7 mouse cellular contexts compared by ENCODE assay signal in the genomic region with DNA sequence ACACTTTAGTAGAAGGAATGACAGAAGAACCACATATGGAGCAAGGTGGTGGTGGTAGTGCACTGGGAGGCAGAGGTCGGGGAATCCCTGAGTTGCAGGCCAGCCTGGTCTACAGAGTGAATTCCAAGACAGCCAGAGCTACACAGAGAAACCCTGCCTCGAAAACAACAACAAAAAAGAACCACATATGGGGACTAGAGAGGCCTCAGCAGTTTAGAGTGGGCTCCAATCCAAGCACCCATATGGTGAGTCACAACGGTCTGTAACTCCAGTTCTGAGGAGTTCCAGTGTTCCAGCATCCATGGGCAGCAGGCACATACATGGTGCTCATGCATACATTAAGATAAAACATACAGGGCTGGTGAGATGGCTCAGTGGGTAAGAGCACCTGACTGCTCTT. TPM values are rescaled to one million over a fixed set of nuclear protein-coding genes. Genes with fewer than 3 reads are reported as not detected.
A peak's percentile ranks its signal among the peaks of the same experiment; 100 is the strongest.
DNase-seq lines count a peak whose midpoint lies in the region; ATAC-seq and TF ChIP-seq lines count a peak whose summit lies in the region.

No protein-coding gene starts in this region.

- no peaks in the 10 kb centered on the region for H3K9me3 ChIP-seq in kidney, embryonic 16.5 days (ENCODE audit: low read length)
- no peaks in the 10 kb centered on the region for H3K9me3 ChIP-seq in forebrain, postnatal 0 days (ENCODE audit: low read length)
- no peaks in the 10 kb centered on the region for H3K9me3 ChIP-seq in midbrain, embryonic 14.5 days (ENCODE audit: control insufficient read depth, low read length)

- no peak for ATAC-seq in kidney, embryonic 16.5 days (ENCODE audit: low FRiP score, low TSS enrichment)
- no peak for ATAC-seq in forebrain, postnatal 0 days
- ATAC-seq in midbrain, embryonic 14.5 days (ENCODE audit: low FRiP score, low TSS enrichment), result no peak

- peak overlapping the region; percentile 91 for H3K4me2 ChIP-seq in kidney, embryonic 16.5 days (replicated peaks; ENCODE audit: low read depth, low read length)
- peak overlapping the region; percentile 85; the same call in 1 of the 2 replicates for H3K4me2 ChIP-seq in forebrain, postnatal 0 days (ENCODE audit: low read depth)
- H3K4me2 ChIP-seq in midbrain, embryonic 14.5 days (ENCODE audit: low read length), result peak overlapping the region; percentile 88

- no peaks in the 10 kb centered on the region for H3K27me3 ChIP-seq in kidney, embryonic 16.5 days (ENCODE audit: insufficient read depth, low read length)
- no peaks in the 10 kb centered on the region for H3K27me3 ChIP-seq in forebrain, postnatal 0 days (ENCODE audit: insufficient read depth, low read length)
- H3K27me3 ChIP-seq in midbrain, embryonic 14.5 days (ENCODE audit: control insufficient read depth, insufficient read depth, low read length), result no peaks in the 10 kb centered on the region

- peak overlapping the region; percentile 86; the same call in 1 of the 2 replicates for H3K27ac ChIP-seq in kidney, embryonic 16.5 days (ENCODE audit: low read length)
- peak overlapping the region; percentile 94 for H3K27ac ChIP-seq in bone marrow macrophage, adult 2 months (ENCODE audit: insufficient read depth, low read depth, low read length)
- no peak overlapping the region for H3K27ac ChIP-seq in forebrain, postnatal 0 days (ENCODE audit: low read depth, low read length)
- H3K27ac ChIP-seq in midbrain, embryonic 14.5 days (replicated peaks; ENCODE audit: low read depth, low read length), result no peak overlapping the region

- peak overlapping the region; percentile 92; the same call in 1 of the 2 replicates for H3K9ac ChIP-seq in kidney, embryonic 16.5 days (replicated peaks; ENCODE audit: low read length)
- no peak overlapping the region for H3K9ac ChIP-seq in forebrain, postnatal 0 days
- no peak overlapping the region for H3K9ac ChIP-seq in midbrain, embryonic 14.5 days (replicated peaks; ENCODE audit: low read length)

- WGBS in kidney, embryonic 16.5 days, result 78% methylated on average over 3 of the region's 3 CpGs
- WGBS in forebrain, postnatal 0 days, result 57% methylated on average over 3 of the region's 3 CpGs
- WGBS in midbrain, embryonic 14.5 days, result 85% methylated on average over 3 of the region's 3 CpGs

- peak overlapping the region; percentile 84 for H3K4me3 ChIP-seq in kidney, embryonic 16.5 days (ENCODE audit: low read length)
- peak overlapping the region; percentile 86 for H3K4me3 ChIP-seq in bone marrow macrophage, adult 2 months (ENCODE audit: insufficient read depth, low read length)
- no peak overlapping the region for H3K4me3 ChIP-seq in forebrain, postnatal 0 days (ENCODE audit: low read depth, low read length)
- H3K4me3 ChIP-seq in midbrain, embryonic 14.5 days (replicated peaks; ENCODE audit: low read depth, low read length), result no peak overlapping the region

- no peak for DNase-seq in kidney, postnatal 25 days
- no peak for DNase-seq in forebrain, postnatal 0 days
- no peak for DNase-seq in midbrain, embryonic 14.5 days
- no peak for DNase-seq in urinary bladder, postnatal 10 days (ENCODE audit: low spot score)
- DNase-seq in spleen, postnatal 14 days (ENCODE audit: low spot score in 2 of 2), result no peak

- TF ChIP-seq POLR2A in bone marrow macrophage, adult 2 months (IDR thresholded peaks at IDR 0.05; ENCODE audit: borderline replicate concordance, low read depth, low read length), result no peak

- peaks cover 17% of the 10 kb centered on the region for H3K4me1 ChIP-seq in kidney, embryonic 16.5 days (ENCODE audit: insufficient read depth, low read length)
- H3K4me1 ChIP-seq in bone marrow macrophage, adult 2 months (ENCODE audit: control insufficient read depth, insufficient read depth, low read length), result peaks cover 17% of the 10 kb centered on the region
- peaks cover 12% of the 10 kb centered on the region for H3K4me1 ChIP-seq in forebrain, postnatal 0 days (ENCODE audit: insufficient read depth)
- H3K4me1 ChIP-seq in midbrain, embryonic 14.5 days (ENCODE audit: control insufficient read depth, insufficient read depth, low read length), result peaks cover 17% of the 10 kb centered on the region

- H3K36me3 ChIP-seq in kidney, embryonic 16.5 days (ENCODE audit: insufficient read depth, low read length), result peaks cover 22% of the 10 kb centered on the region
- H3K36me3 ChIP-seq in forebrain, postnatal 0 days (ENCODE audit: insufficient read depth), result peaks cover 36% of the 10 kb centered on the region; the same call in 1 of the 2 replicates
- H3K36me3 ChIP-seq in midbrain, embryonic 14.5 days (ENCODE audit: control insufficient read depth, insufficient read depth, low read length), result peaks cover 31% of the 10 kb centered on the region

- no peak for TF ChIP-seq CTCF in bone marrow macrophage, adult 2 months (IDR thresholded peaks at IDR 0.05; ENCODE audit: low read depth, low read length)
- no peak for TF ChIP-seq CTCF in forebrain, postnatal 0 days (IDR thresholded peaks at IDR 0.05; ENCODE audit: low read depth)

RNA-seq across cellular contexts. Expression of gene Rab5if, which starts 1.6 kb away (rescaled TPM):
- polyA plus RNA-seq in kidney, embryonic 16.5 days (2015; fragmentation: Nextera tagmentation; extraction: Ambion mirVana), result 167 and 168 TPM in 2 replicates
- polyA plus RNA-seq in bone marrow macrophage, adult 2 months (2012; ENCODE audit: insufficient read depth, insufficient read length, missing spikeins), result 162 and 175 TPM in 2 replicates
- 123 TPM in 2 replicates for total RNA-seq in forebrain, postnatal 0 days (2014; rRNA removed)
- polyA plus RNA-seq in forebrain, postnatal 0 days (2015; fragmentation: Nextera tagmentation; extraction: Ambion mirVana), result 154 and 169 TPM in 2 replicates
- 169 and 171 TPM in 2 replicates for polyA plus RNA-seq in midbrain, embryonic 14.5 days (2014; fragmentation: Nextera tagmentation; extraction: Ambion mirVana)

RNA-seq across cellular contexts. Expression of gene 4930518I15Rik, which starts 6.7 kb away (rescaled TPM):
- polyA plus RNA-seq in kidney, embryonic 16.5 days (2015; fragmentation: Nextera tagmentation; extraction: Ambion mirVana), result 8.0 and 9.9 TPM in 2 replicates
- 6.4 and 7.1 TPM in 2 replicates for polyA plus RNA-seq in bone marrow macrophage, adult 2 months (2012; ENCODE audit: insufficient read depth, insufficient read length, missing spikeins)
- total RNA-seq in forebrain, postnatal 0 days (2014; rRNA removed), result 1.00 and 2.5 TPM in 2 replicates
- polyA plus RNA-seq in forebrain, postnatal 0 days (2015; fragmentation: Nextera tagmentation; extraction: Ambion mirVana), result 1.3 and 2.1 TPM in 2 replicates
- polyA plus RNA-seq in midbrain, embryonic 14.5 days (2014; fragmentation: Nextera tagmentation; extraction: Ambion mirVana), result 5.4 and 7.0 TPM in 2 replicates

RNA-seq across cellular contexts. Expression of gene Sla2, which starts 22.5 kb away (rescaled TPM):
- 0.14 and 0.36 TPM in 2 replicates for polyA plus RNA-seq in kidney, embryonic 16.5 days (2015; fragmentation: Nextera tagmentation; extraction: Ambion mirVana)
- polyA plus RNA-seq in bone marrow macrophage, adult 2 months (2012; ENCODE audit: insufficient read depth, insufficient read length, missing spikeins), result not detected in 2 replicates
- total RNA-seq in forebrain, postnatal 0 days (2014; rRNA removed), result not detected in 2 replicates
- 0.14 and 0.19 TPM in 2 replicates for polyA plus RNA-seq in forebrain, postnatal 0 days (2015; fragmentation: Nextera tagmentation; extraction: Ambion mirVana)
- 0.22 TPM in 1 of 2 replicates, not detected in the other for polyA plus RNA-seq in midbrain, embryonic 14.5 days (2014; fragmentation: Nextera tagmentation; extraction: Ambion mirVana)

RNA-seq across cellular contexts. Expression of gene Tgif2, which starts 24.7 kb away (rescaled TPM):
- 69.5 and 71.1 TPM in 2 replicates for polyA plus RNA-seq in kidney, embryonic 16.5 days (2015; fragmentation: Nextera tagmentation; extraction: Ambion mirVana)
- not detected in 2 replicates for polyA plus RNA-seq in bone marrow macrophage, adult 2 months (2012; ENCODE audit: insufficient read depth, insufficient read length, missing spikeins)
- 13.1 and 13.7 TPM in 2 replicates for total RNA-seq in forebrain, postnatal 0 days (2014; rRNA removed)
- polyA plus RNA-seq in forebrain, postnatal 0 days (2015; fragmentation: Nextera tagmentation; extraction: Ambion mirVana), result 8.7 and 9.3 TPM in 2 replicates
- 19.3 and 25.8 TPM in 2 replicates for polyA plus RNA-seq in midbrain, embryonic 14.5 days (2014; fragmentation: Nextera tagmentation; extraction: Ambion mirVana)

Comparison
In these comparisons a context has a peak if more than half of its experiments do, and no peak if none do; other contexts are left out.
1. H3K27ac ChIP-seq: peak in kidney, embryonic 16.5 days (single experiment) and bone marrow macrophage, adult 2 months (single experiment); none in forebrain, postnatal 0 days (single experiment) and midbrain, embryonic 14.5 days (single experiment).
2. H3K4me3 ChIP-seq: peak in kidney, embryonic 16.5 days (single experiment) and bone marrow macrophage, adult 2 months (single experiment); none in forebrain, postnatal 0 days (single experiment) and midbrain, embryonic 14.5 days (single experiment).
3. Peak in every context shown above with its lines, with median percentiles within 50 percentile points of each other: H3K4me2 ChIP-seq.